Mouse (Mus musculus) forebrain, embryonic 14.5 days (tissue): ENCODE measurements around the gene Prkag1. TPM values are rescaled to one million over a fixed set of nuclear protein-coding genes. Genes with fewer than 3 reads are reported as not detected.

Experiments
- ATAC-seq: fragments of 200-750 bp; cut with Nextera tagmentation; 2 replicates; pipeline ENCODE4 v1.8.0; 2017; ENCODE audit warnings: mild to moderate bottlenecking, moderate library complexity
- DNase-seq: peaks from one replicate; pipeline ENCODE4 v3.0.0-alpha.2; 2015; ENCODE audit warnings: low spot score
- H3K27ac ChIP-seq: fragments of 300-500 bp; sonication (generic); 2 replicates; pipeline ENCODE4 v1.5.1; 2014; ENCODE audit warnings: low read depth, mild to moderate bottlenecking, control low read depth, low read length, moderate library complexity
- H3K27me3 ChIP-seq: fragments of 300-500 bp; sonication (generic); replicated peaks from 2 replicates; pipeline ENCODE4 v1.6.1; 2014; ENCODE audit warnings: low read length, control low read depth, mixed read lengths; ENCODE audit not compliant: control insufficient read depth, insufficient read depth
- H3K36me3 ChIP-seq: fragments of 300-500 bp; sonication (generic); 2 replicates; pipeline ENCODE4 v1.6.1; 2014; ENCODE audit warnings: low read length, control low read depth; ENCODE audit not compliant: control insufficient read depth, insufficient read depth
- H3K4me1 ChIP-seq: fragments of 300-500 bp; sonication (generic); 2 replicates; pipeline ENCODE4 v1.6.1; 2014; ENCODE audit warnings: antibody characterized with exemption, low read length, control low read depth; ENCODE audit not compliant: control insufficient read depth, insufficient read depth
- H3K4me2 ChIP-seq: fragments of 300-500 bp; sonication (generic); 2 replicates; pipeline ENCODE4 v1.6.1; 2014; ENCODE audit warnings: mild to moderate bottlenecking, control low read depth, low read length
- H3K4me3 ChIP-seq: fragments of 300-500 bp; sonication (generic); 2 replicates; pipeline ENCODE4 v1.5.1; 2014; ENCODE audit warnings: low read depth, low read length, control low read depth
- H3K9ac ChIP-seq: fragments of 300-500 bp; sonication (generic); 2 replicates; pipeline ENCODE4 v1.6.1; 2014; ENCODE audit warnings: mild to moderate bottlenecking, low read length, control low read depth, moderate library complexity
- H3K9me3 ChIP-seq: fragments of 300-500 bp; sonication (generic); replicated peaks from 2 replicates; pipeline ENCODE4 v1.6.1; 2016; ENCODE audit warnings: low read length, control low read depth, mixed read lengths; ENCODE audit not compliant: control insufficient read depth
- WGBS: fragments of 180-500 bp; shearing (Covaris S2); extraction: QIAGEN DNeasy Blood & Tissue Kit; methylation state at CpG from one replicate; pipeline ENCODE4 v1.1.7; 2014; 5-methylcytosine and 5-hydroxymethylcytosine counted together
- polyA plus RNA-seq: library from polyadenylated mRNA; unstranded; fragments of >200 nt; fragmentation: Nextera tagmentation; extraction: Ambion mirVana; gene quantifications from 2 replicates; pipeline ENCODE4 v1.2.1, GENCODE M21; 2014

Gene Prkag1
- polyA plus RNA-seq, 1 experiment from 2014 or later = 82.1 TPM

GRCm38 (mm10) chr15:98859319-98860043, 28.2 kb upstream of the Prkag1 start:
- Histone ChIP-seq H3K4me1 (no peaks in the 10 kb centered on the region), H3K9ac (no peak overlapping the region), H3K27me3 (no peaks in the 10 kb centered on the region), H3K9me3 (no peaks in the 10 kb centered on the region), H3K27ac (no peak overlapping the region), H3K4me2 (no peak overlapping the region), H3K4me3 (no peak overlapping the region), H3K36me3 (peaks cover 100% of the 10 kb centered on the region)
- 87% methylated on average over 9 of the region's 9 CpGs for WGBS
- DNase-seq = no peak
- ATAC-seq = no peak

DNA sequence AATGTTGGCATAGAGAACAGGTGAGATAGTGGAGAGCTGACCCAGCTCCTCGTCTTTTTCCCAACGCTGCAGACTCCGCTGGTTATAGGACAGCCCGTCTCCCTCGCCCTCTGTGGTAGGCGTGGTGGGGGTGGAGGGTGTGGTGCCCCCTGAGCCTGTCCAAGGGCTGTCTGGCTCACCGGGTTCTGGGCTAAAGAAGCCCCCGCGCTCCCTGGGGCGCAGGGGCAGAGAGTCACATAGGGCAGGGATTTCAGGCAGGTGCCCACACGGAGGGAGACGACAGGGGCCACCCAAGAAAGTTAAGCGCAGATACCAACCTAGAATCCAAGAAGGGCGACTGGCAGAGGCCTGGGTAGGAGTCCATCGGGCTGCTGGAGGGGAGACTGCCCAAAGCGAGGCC, 22.9 kb upstream of the Prkag1 start:
- Histone ChIP-seq H3K4me1 (no peaks in the 10 kb centered on the region), H3K27me3 (no peaks in the 10 kb centered on the region), H3K36me3 (peaks cover 100% of the 10 kb centered on the region), H3K9ac (no peak overlapping the region), H3K9me3 (no peaks in the 10 kb centered on the region), H3K4me2 (no peak overlapping the region), H3K4me3 (no peak overlapping the region), H3K27ac (no peak overlapping the region)
- WGBS = 94% methylated on average over 16 of the region's 16 CpGs
- DNase-seq (no peak), ATAC-seq (no peak)

GRCm38 (mm10) chr15:98853161-98853937, 22.0 kb upstream of the Prkag1 start:
- Histone ChIP-seq H3K9me3 (no peaks in the 10 kb centered on the region), H3K4me3 (no peak overlapping the region), H3K36me3 (peaks cover 100% of the 10 kb centered on the region), H3K9ac (no peak overlapping the region), H3K4me1 (no peaks in the 10 kb centered on the region), H3K27ac (no peak overlapping the region), H3K4me2 (no peak overlapping the region), H3K27me3 (no peaks in the 10 kb centered on the region)
- DNase-seq (no peak), ATAC-seq (no peak)
- 92% methylated on average over 28 of the region's 28 CpGs for WGBS

- no peak overlapping the region for H3K9ac ChIP-seq
- H3K4me2 ChIP-seq = no peak overlapping the region
- WGBS = 95% methylated on average over 9 of the region's 9 CpGs
- H3K4me1 ChIP-seq = no peaks in the 10 kb centered on the region
- H3K4me3 ChIP-seq = no peak overlapping the region
- peaks cover 100% of the 10 kb centered on the region for H3K36me3 ChIP-seq
- no peak for ATAC-seq
- H3K27ac ChIP-seq = no peak overlapping the region
- no peaks in the 10 kb centered on the region for H3K27me3 ChIP-seq
- no peak for DNase-seq
- no peaks in the 10 kb centered on the region for H3K9me3 ChIP-seq
These were observed 21.4 kb upstream of the Prkag1 start for GRCm38 (mm10) chr15:98852733-98853132.

- Histone ChIP-seq H3K4me1 (no peaks in the 10 kb centered on the region), H3K9me3 (no peaks in the 10 kb centered on the region), H3K4me3 (no peak overlapping the region), H3K4me2 (no peak overlapping the region), H3K9ac (no peak overlapping the region), H3K36me3 (peaks cover 100% of the 10 kb centered on the region), H3K27me3 (no peaks in the 10 kb centered on the region), H3K27ac (no peak overlapping the region)
- ATAC-seq (no peak), DNase-seq (no peak)
- WGBS = 95% methylated on average over 9 of the region's 9 CpGs
These were observed 20.8 kb upstream of the Prkag1 start for GRCm38 (mm10) chr15:98852071-98852470.

DNA sequence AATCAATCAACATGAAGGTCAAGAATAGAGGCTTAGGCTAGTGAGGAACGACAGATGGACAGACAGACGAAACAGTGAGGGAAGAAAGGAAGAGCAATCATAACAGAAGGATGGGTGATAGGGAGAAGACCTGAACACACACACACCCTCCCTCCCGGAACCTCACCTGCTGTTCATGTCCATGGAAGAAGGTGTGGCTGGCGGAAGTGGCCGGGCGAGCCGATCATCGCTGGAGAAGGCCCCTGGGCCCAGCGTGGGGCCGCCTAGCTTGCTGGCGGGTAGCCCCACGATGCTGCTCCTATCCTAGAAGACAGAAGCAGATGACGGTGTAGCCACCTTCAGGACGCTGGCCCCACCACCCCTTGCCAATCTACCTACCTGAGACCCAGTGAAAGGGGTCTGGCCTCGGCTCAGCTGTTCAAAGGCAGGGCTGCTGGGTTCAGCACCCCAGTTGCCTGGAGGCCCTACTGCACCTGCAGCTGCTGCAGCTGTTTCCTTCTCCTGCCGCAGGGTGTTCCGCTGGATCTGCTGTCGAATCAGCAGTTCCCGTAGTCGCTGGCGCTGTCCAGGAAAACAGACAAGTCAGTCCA, 20.0 kb upstream of the Prkag1 start:
- H3K4me2 ChIP-seq = no peak overlapping the region
- no peak overlapping the region for H3K9ac ChIP-seq
- no peaks in the 10 kb centered on the region for H3K27me3 ChIP-seq
- no peak for DNase-seq
- no peak for ATAC-seq
- 91% methylated on average over 21 of the region's 21 CpGs for WGBS
- H3K9me3 ChIP-seq = no peaks in the 10 kb centered on the region
- no peak overlapping the region for H3K4me3 ChIP-seq
- peaks cover 100% of the 10 kb centered on the region for H3K36me3 ChIP-seq
- no peaks in the 10 kb centered on the region for H3K4me1 ChIP-seq
- H3K27ac ChIP-seq = no peak overlapping the region

- 89% methylated on average over 14 of the region's 14 CpGs for WGBS
- DNase-seq = no peak
- ATAC-seq = no peak
- Histone ChIP-seq H3K36me3 (peaks cover 100% of the 10 kb centered on the region), H3K27me3 (no peaks in the 10 kb centered on the region), H3K9me3 (no peaks in the 10 kb centered on the region), H3K27ac (no peak overlapping the region), H3K9ac (no peak overlapping the region), H3K4me1 (no peaks in the 10 kb centered on the region), H3K4me2 (no peak overlapping the region), H3K4me3 (no peak overlapping the region)
These were observed 19.3 kb upstream of the Prkag1 start for GRCm38 (mm10) chr15:98850668-98851067.

GRCm38 (mm10) chr15:98849956-98850600, 18.8 kb upstream of the Prkag1 start:
- no peak for ATAC-seq
- Histone ChIP-seq H3K4me3 (no peak overlapping the region), H3K9ac (no peak overlapping the region), H3K4me2 (no peak overlapping the region), H3K36me3 (peaks cover 100% of the 10 kb centered on the region), H3K4me1 (no peaks in the 10 kb centered on the region), H3K27ac (no peak overlapping the region), H3K9me3 (no peaks in the 10 kb centered on the region), H3K27me3 (no peaks in the 10 kb centered on the region)
- DNase-seq = no peak
- WGBS = 93% methylated on average over 16 of the region's 16 CpGs
